Mouse (Mus musculus) frontal cortex, postnatal 25 days (tissue): Measurements from ENCODE around the gene L2hgdh.
A peak's percentile ranks its signal among the peaks of the same experiment; 100 is the strongest.

Experiments used
- DNase-seq, 2 experiments: peaks; one replicate each; pipeline ENCODE4 v3.0.0; 2022; ENCODE audit warnings: low spot score in 2 of 2

Gene L2hgdh

GRCm38 (mm10) chr12:69724711-69725460, at the start of gene L2hgdh, which contains the start of gene Atp5s:
L2hgdh (minus strand) TSS chr12:69724873.
Atp5s (plus strand) TSS chr12:69724950.
- peak; percentile 88 to 94 for DNase-seq

DNA sequence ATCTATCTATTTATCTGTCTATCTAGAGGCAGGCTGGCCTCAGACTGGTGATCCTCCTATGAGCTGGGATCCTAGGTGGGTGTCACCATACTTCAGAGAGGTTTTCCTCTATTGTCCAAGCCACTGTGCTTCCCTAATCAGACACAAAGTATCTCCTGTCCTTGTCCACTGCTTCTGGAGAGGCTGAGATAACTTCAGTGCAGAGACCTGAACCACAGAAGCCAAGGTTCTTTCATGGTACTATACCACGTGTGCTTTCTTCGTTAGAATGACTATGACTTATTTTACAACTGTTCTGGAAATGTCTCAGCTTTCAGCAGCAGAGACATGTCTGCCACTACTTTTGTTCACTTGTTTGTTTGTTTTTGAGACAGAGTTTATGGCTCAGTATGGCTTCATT, 44.2 kb upstream of the L2hgdh start:
- DNase-seq, result no peak

- DNase-seq, result no peak
These were observed 43.0 kb upstream of the L2hgdh start for GRCm38 (mm10) chr12:69767476-69768258.

DNA sequence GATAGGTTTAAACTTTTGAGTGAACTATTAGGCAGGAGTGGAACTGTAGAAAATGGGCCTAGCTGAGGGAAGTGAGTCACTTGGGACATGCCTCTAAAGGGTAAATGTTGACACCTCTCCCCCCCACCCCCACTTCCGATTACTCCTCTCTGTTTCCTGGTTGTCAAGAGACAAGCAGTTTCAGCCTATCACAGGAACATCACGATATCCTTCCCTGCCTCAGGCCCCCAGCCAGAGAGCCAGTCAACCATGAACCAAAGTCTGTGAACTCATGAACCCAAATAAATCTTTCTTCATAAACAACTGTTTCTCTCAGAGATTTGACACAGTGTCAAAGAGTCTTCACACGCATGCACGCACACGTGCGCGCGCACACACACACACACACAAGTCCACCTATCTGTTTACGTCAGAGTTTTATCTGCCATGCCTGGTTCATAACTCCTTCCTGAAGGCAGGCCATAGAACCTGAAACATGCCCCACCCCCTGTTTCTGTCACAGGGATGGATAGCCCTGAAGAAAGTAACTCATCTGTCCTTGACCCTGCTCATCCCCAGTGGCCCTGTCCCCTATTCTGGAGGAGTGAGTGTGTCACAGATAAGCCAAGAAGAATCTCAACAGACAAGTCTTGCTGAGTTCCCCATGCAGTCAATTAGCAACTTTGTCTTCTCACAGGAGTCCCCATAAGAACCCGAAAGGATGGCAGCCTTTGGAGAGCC, 41.7 kb upstream of the L2hgdh start:
- no peak for DNase-seq

GRCm38 (mm10) chr12:69765543-69765942, 40.9 kb upstream of the L2hgdh start:
- no peak for DNase-seq

DNA sequence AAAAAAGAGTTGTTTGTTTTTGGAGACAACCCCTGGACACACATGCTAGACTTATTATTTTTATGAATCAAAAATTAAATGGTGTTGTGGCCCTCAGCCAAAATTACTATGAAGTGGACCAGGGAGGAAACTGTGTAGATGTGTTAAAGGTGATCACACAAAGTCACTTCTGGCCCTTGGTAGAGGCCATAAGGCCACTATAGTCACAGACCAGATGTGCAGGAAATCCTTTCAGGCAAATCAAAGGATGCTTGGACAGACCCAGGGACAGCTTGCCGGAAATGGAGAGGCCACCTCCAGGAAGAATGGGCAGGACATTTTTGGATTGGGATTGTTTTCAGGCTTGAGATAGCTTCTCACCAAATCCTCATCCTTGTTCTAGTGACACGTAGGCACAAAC, 36.9 kb upstream of the L2hgdh start:
- DNase-seq, result no peak

DNA sequence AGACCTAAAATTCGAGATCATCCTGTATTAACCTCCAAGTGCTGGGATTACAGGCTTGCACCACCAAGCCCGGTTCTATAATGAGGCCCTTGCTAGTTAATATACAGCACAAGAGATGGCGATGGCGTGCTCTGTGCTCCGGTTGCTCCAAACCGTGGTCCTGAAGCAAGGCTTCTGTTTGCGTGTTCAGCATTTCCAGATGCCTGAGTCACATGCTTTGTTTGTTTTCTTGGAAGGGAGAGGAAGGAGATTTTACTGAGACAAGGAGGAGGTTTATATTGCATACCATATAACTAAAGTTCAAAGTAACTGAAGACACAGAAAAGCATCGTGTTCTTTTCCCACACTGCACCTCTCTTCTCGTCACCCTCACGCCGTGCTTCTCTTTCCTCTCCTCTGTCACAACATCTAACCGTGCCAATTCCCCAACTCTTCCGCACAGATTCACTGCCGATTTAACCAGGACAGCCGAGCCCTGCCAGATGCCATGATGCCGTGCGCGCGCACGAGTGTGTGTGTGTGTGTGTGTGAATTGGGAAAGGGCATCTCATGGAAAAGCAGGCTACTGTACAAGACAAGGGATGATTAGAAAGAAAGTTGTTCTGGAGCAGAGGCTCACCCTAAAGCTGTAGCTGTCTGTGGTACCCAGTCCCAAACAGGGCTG, 36.2 kb upstream of the L2hgdh start:
- DNase-seq, result no peak

- no peak for DNase-seq
These were observed 35.3 kb upstream of the L2hgdh start for GRCm38 (mm10) chr12:69760014-69760413.

DNA sequence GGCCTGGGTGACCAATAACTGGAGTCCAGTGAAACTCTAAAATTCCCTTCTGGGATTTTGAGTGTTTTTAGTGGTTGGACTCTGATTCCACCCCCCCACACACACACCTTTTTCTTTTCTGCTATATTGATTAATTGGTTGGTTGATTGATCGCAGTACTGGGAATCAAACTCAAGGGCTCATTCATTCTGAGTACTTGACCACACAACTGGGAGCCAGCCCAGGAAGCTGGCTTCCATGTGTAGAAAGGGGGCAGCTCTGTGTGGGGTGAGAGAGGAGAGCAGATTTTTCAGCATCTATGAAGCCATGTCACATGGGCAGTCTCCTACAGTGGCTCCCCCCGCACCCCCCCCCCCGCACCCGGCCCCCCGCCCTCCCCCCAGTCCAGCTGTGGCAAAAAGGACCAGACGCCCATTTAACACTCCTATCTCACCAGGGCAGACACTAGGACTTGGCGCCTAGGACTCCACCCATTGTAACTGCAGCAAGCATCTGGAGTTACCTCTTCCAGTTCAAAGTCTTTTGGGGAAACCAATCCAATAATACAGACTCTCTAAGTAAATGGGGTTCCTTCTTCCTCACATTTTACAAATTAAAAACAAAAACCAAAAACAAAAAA, 34.7 kb upstream of the L2hgdh start:
- DNase-seq, result no peak

GRCm38 (mm10) chr12:69758221-69759185, 33.8 kb upstream of the L2hgdh start:
- DNase-seq, result no peak

- DNase-seq, result peak; percentile 23 to 35
These were observed 32.9 kb upstream of the L2hgdh start for GRCm38 (mm10) chr12:69757418-69758141.

DNA sequence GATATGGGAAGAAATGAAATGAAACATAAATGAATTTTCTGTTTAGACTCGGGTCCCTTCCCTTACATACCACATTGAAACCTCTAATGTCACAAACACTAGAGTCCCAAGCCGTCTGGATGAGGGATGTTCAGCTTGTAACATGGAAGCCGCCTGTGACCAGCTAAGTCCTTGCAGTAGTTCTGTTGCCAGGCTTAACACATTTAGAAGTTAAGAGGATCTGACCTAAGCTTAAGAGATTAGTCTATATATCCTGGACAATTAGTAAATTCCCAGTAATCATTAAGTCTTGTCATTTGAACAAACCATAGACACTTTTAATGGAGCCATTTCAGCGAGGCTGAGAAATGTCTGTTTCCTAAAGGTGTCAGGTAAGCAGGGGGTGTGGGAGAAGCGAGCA, 31.3 kb upstream of the L2hgdh start:
- DNase-seq, result no peak

- DNase-seq, result no peak
These were observed 29.3 kb upstream of the L2hgdh start for GRCm38 (mm10) chr12:69753936-69754335.

DNA sequence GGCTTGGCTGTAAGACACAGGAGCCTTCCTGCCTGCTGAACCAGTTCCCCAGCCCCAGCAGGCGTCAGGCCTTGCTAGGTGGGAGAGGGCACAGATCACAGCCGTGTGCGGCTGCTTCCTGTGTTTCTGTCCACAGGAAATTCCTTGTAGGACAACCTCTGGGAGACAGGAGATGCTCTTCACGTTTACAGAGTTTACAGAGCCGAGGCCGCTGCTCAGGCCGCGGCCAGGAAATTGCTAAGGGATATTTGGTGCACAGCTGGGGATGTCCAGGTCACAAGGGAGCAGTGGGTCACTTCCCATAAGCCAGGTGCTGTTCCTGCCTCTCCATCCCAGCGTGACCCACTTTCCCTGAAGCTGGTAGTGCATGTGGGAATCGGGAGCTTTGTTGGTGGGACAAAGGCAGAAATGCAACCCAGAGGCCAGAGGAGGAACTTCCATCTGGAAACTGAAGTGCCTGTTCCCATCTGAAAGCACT, 27.2 kb upstream of the L2hgdh start:
- DNase-seq, result no peak

GRCm38 (mm10) chr12:69744138-69744537, 19.5 kb upstream of the L2hgdh start:
- DNase-seq, result no peak

DNA sequence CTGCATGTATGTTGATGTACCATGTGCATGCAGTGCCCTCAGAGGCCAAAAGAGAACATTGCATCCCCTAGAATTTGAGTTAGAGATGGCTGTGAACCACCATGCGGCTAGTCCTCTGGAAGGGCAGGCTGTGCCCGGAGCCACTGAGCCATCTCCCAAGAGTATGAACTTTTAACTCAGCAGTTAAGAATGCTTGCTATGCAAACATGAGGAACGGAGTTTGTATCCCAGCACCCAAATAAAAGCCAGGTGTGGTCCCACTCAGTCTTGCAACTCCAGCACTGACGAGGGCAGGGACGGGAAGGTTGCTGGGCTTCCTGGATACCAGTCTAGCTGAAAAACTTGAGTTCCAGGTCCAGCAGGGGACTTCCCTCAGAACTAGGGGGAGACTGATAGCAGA, 17.3 kb upstream of the L2hgdh start:
- no peak for DNase-seq

GRCm38 (mm10) chr12:69733923-69734322, 9.2 kb upstream of the L2hgdh start:
- DNase-seq, result no peak

- no peak for DNase-seq
These were observed 8.8 kb upstream of the L2hgdh start for GRCm38 (mm10) chr12:69733518-69733917.

DNA sequence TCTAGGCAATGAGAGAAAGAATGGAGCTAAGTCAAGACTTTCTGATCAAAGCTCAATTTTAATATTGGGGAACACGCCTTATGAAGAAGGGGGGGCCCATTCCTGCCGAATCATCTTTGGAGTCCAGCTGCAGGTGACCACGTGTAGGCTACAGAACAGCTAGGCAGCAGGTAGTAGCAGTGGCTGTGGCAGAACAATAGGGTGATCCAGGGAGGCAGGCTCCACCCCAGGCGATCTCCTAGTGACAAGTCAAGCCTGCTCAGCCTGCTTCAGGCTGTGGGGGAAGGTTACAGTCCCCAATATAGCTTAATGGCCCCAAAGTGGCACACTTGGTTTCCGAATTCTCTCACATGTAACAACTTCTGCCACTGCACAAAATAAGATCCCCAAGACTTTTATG, 7.5 kb upstream of the L2hgdh start:
- DNase-seq, result no peak
